Mouse (Mus musculus): ENCODE data around the gene Tmem156. TPM values are rescaled to one million over a fixed set of nuclear protein-coding genes. Genes with fewer than 3 reads are reported as not detected.

Gene Tmem156
- total and polyA plus RNA-seq, 3 experiments: 7.3 to 16.6 (median 15.8) TPM

DNA sequence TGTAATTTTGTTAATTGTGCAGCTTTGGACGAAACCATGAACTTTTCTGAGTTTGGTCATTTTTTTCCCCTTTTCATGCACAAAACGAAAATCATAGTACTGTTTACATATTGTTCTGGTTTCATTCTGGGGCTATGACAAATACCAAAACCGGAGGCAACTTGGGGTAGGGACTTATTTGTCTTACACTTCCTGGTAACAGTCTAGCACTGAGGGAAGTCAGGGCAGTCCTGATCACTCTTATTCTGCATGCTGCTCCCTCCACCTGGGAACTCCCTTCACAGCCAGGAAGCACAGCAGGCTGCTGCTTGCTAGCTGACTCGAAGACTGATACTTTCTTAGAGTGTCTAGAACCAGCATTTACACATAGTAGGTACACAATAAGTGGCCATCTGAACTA lies 18.7 kb downstream of the Tmem156 start:
- Histone ChIP-seq H3K9me3 (replicated peaks; ENCODE audit: low read length) (no peaks in the 10 kb centered on the region), H3K27me3 (replicated peaks) (no peaks in the 10 kb centered on the region), H3K36me3 (replicated peaks in 1 of 2; ENCODE audit: control insufficient read depth in 1 of 2, insufficient read depth in 1 of 2, low read length in 1 of 2) (peaks cover 18 to 89% of the 10 kb centered on the region in 2 experiments), H3K4me3 (replicated peaks in 1 of 3; ENCODE audit: low read depth in 2 of 3, low read length in 2 of 3, poor library complexity in 1 of 3) (no peak overlapping the region), H3K4me2 (ENCODE audit: insufficient read depth, low read depth, poor library complexity, severe bottlenecking) (no peak overlapping the region), H3K9ac (ENCODE audit: insufficient read depth, low read depth) (no peak overlapping the region), H3K27ac (ENCODE audit: insufficient read depth, low read depth) (no peak overlapping the region), H3K79me2 (replicated peaks; ENCODE audit: control insufficient read depth, extremely low read depth, insufficient read depth, poor library complexity, severe bottlenecking) (no peaks in the 10 kb centered on the region), H3K4me1 (ENCODE audit: control insufficient read depth in 1 of 2, insufficient read depth in 2 of 2) (peaks cover 3 to 31% of the 10 kb centered on the region in 2 experiments)
- in situ Hi-C loops (cut with MboI; ENCODE audit: low pct_ligation_motif_present, low pct_unique_long_range_greater_than_20kb, low sequenced_read_pairs) (no loop called here), dilution Hi-C loops (cut with MboI; ENCODE audit: extremely low pct_ligation_motif_present, extremely low pct_unique_long_range_greater_than_20kb, low sequenced_read_pairs) (no loop called here)
- DNase-seq (ENCODE audit: extremely low read depth): peak; percentile 45
- TF ChIP-seq RCOR1 (conservative IDR thresholded peaks at IDR 0.05; ENCODE audit: low read depth, low read length): no peak
- TF ChIP-seq MAX (IDR thresholded peaks at IDR 0.05; ENCODE audit: low read length): no peak
- TF ChIP-seq CHD2 (IDR thresholded peaks at IDR 0.05; ENCODE audit: low read length): no peak
- TF ChIP-seq ELF1 (IDR thresholded peaks at IDR 0.05; ENCODE audit: low read depth, low read length): peak; percentile 28; the same call in 1 of the 2 replicates
- 0 out of 2 replicates have a peak, but pooled peaks have one; percentile 49 for TF ChIP-seq JUND (conservative IDR thresholded peaks at IDR 0.05; ENCODE audit: low read depth, low read length)
- TF ChIP-seq IRF4 (IDR thresholded peaks at IDR 0.05; ENCODE audit: low read depth, low read length): peak; percentile 45; the same call in 1 of the 2 replicates
- peak; percentile 63 for TF ChIP-seq ZKSCAN1 (IDR thresholded peaks at IDR 0.05; ENCODE audit: borderline replicate concordance, low read depth, low read length)
- no peak for TF ChIP-seq SIN3A (IDR thresholded peaks at IDR 0.05; ENCODE audit: low read length)
- TF ChIP-seq JUN (IDR thresholded peaks at IDR 0.05; ENCODE audit: insufficient read depth, low read depth, low read length): no peak
- no peak for TF ChIP-seq UBTF (IDR thresholded peaks at IDR 0.05; ENCODE audit: low read depth, low read length)
- TF ChIP-seq MYC (IDR thresholded peaks at IDR 0.05; ENCODE audit: low read depth, low read length): no peak
- no peak for TF ChIP-seq ETS1 (conservative IDR thresholded peaks at IDR 0.05; ENCODE audit: low read depth, low read length)
- no peak for TF ChIP-seq PAX5 (IDR thresholded peaks at IDR 0.05; ENCODE audit: low read length)
- TF ChIP-seq CHD1 (IDR thresholded peaks at IDR 0.05; ENCODE audit: low read depth, low read length): no peak
- no peak for TF ChIP-seq CTCF (conservative IDR thresholded peaks at IDR 0.05 in 1 of 2, IDR thresholded peaks at IDR 0.05 in 1 of 2; ENCODE audit: low read depth in 2 of 2, low read length in 2 of 2)

DNA sequence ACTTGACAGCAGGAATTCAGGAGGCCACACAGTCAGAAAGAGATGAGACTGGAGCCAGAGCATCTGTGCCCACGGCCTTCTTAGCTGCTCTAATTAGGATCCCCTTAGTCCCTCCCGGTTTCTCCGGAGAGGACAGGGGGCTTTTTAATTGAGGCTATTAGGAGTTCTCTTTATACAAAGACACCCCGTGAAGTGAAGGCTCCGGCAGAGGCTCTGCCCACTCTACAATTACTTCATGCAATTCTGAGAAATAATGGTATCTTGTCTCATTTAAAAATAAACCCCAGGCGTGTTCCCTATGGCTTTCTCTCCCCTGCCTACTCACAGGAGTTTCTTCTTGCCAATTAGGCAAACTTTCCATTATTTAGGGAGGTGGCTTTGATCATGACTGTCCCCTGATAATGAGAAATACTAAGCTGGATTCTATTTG lies 20.2 kb downstream of the Tmem156 start:
- dilution Hi-C loops (cut with MboI; ENCODE audit: extremely low pct_ligation_motif_present, extremely low pct_unique_long_range_greater_than_20kb, low sequenced_read_pairs): no loop called here
- Histone ChIP-seq H3K9me3 (replicated peaks; ENCODE audit: low read length) (no peaks in the 10 kb centered on the region), H3K9ac (ENCODE audit: insufficient read depth, low read depth) (no peak overlapping the region), H3K4me1 (ENCODE audit: control insufficient read depth in 1 of 2, insufficient read depth in 2 of 2) (peaks cover 3 to 16% of the 10 kb centered on the region in 2 experiments; a peak in 2 of 4 replicates), H3K27ac (ENCODE audit: insufficient read depth, low read depth) (no peak overlapping the region), H3K27me3 (replicated peaks) (no peaks in the 10 kb centered on the region), H3K4me2 (ENCODE audit: insufficient read depth, low read depth, poor library complexity, severe bottlenecking) (no peak overlapping the region), H3K4me3 (replicated peaks in 1 of 3; ENCODE audit: low read depth in 2 of 3, low read length in 2 of 3, poor library complexity in 1 of 3) (no peak overlapping the region), H3K79me2 (replicated peaks; ENCODE audit: control insufficient read depth, extremely low read depth, insufficient read depth, poor library complexity, severe bottlenecking) (no peaks in the 10 kb centered on the region), H3K36me3 (replicated peaks in 1 of 2; ENCODE audit: control insufficient read depth in 1 of 2, insufficient read depth in 1 of 2, low read length in 1 of 2) (peaks cover 18 to 86% of the 10 kb centered on the region in 2 experiments)
- TF ChIP-seq CHD2 (IDR thresholded peaks at IDR 0.05; ENCODE audit: low read length): no peak
- no peak for TF ChIP-seq POLR2A (IDR thresholded peaks at IDR 0.05; ENCODE audit: low read depth, low read length)
- no peak for TF ChIP-seq PAX5 (IDR thresholded peaks at IDR 0.05; ENCODE audit: low read length)
- TF ChIP-seq NRF1 (IDR thresholded peaks at IDR 0.05; ENCODE audit: low read depth, low read length): no peak
- TF ChIP-seq NELFE (IDR thresholded peaks at IDR 0.05; ENCODE audit: low read depth, low read length): no peak
- TF ChIP-seq POLR2AphosphoS2 (IDR thresholded peaks at IDR 0.05; ENCODE audit: low read depth, low read length): no peak
- no peak for TF ChIP-seq MAZ (IDR thresholded peaks at IDR 0.05; ENCODE audit: low read depth, low read length)
- TF ChIP-seq UBTF (IDR thresholded peaks at IDR 0.05; ENCODE audit: low read depth, low read length): no peak
- no peak for TF ChIP-seq ETS1 (conservative IDR thresholded peaks at IDR 0.05; ENCODE audit: low read depth, low read length)
- TF ChIP-seq GABPA (IDR thresholded peaks at IDR 0.05; ENCODE audit: insufficient replicate concordance, low read depth, low read length): no peak
- TF ChIP-seq CHD1 (IDR thresholded peaks at IDR 0.05; ENCODE audit: low read depth, low read length): no peak
- no peak for TF ChIP-seq MXI1 (IDR thresholded peaks at IDR 0.05; ENCODE audit: low read depth, low read length)
- DNase-seq (ENCODE audit: extremely low read depth): no peak
- in situ Hi-C loops (cut with MboI; ENCODE audit: low pct_ligation_motif_present, low pct_unique_long_range_greater_than_20kb, low sequenced_read_pairs): no loop called here

All from CH12.LX (cell line).